Mouse (Mus musculus) heart, embryonic 15.5 days (tissue): ENCODE results near the gene Fam120a. TPM values are rescaled to one million over a fixed set of nuclear protein-coding genes. Genes with fewer than 3 reads are reported as not detected.

ENCODE experiments used
- ATAC-seq: fragments of 200-750 bp; cut with Nextera tagmentation; replicated peaks from 2 replicates; pipeline ENCODE4 v1.8.0; 2017; ENCODE audit warnings: low read depth, moderate TSS enrichment; ENCODE audit not compliant: insufficient number of reproducible peaks, insufficient read depth, low FRiP score
- H3K27ac ChIP-seq: fragments of 300-500 bp; sonication (generic); 2 replicates; pipeline ENCODE4 v1.5.1; 2015; ENCODE audit warnings: mild to moderate bottlenecking, inconsistent platforms
- H3K27me3 ChIP-seq: fragments of 300-500 bp; sonication (generic); 2 replicates; pipeline ENCODE4 v1.6.1; 2015; ENCODE audit warnings: inconsistent platforms
- H3K36me3 ChIP-seq: fragments of 300-500 bp; sonication (generic); 2 replicates; pipeline ENCODE4 v1.6.1; 2015; ENCODE audit warnings: mild to moderate bottlenecking, inconsistent platforms
- H3K4me1 ChIP-seq: fragments of 300-500 bp; sonication (generic); replicated peaks from 2 replicates; pipeline ENCODE4 v1.6.1; 2015; ENCODE audit warnings: inconsistent platforms
- H3K4me2 ChIP-seq: fragments of 300-500 bp; sonication (generic); 2 replicates; pipeline ENCODE4 v1.6.1; 2015; ENCODE audit warnings: inconsistent platforms, mild to moderate bottlenecking, moderate library complexity
- H3K4me3 ChIP-seq: fragments of 300-500 bp; sonication (generic); 2 replicates; pipeline ENCODE4 v1.5.1; 2015; ENCODE audit warnings: mild to moderate bottlenecking, inconsistent platforms
- H3K9ac ChIP-seq: fragments of 300-500 bp; sonication (generic); 2 replicates; pipeline ENCODE4 v1.6.1; 2015; ENCODE audit warnings: mild to moderate bottlenecking, inconsistent platforms
- H3K9me3 ChIP-seq: fragments of 300-500 bp; sonication (generic); replicated peaks from 2 replicates; pipeline ENCODE4 v1.6.1; 2016; ENCODE audit warnings: inconsistent platforms
- WGBS: fragments of 180-500 bp; shearing (Covaris S2); methylation state at CpG from one replicate; pipeline ENCODE4 v1.1.7; 2015; ENCODE audit warnings: mixed read lengths; 5-methylcytosine and 5-hydroxymethylcytosine counted together
- polyA plus RNA-seq: library from polyadenylated mRNA; unstranded; fragments of >200 nt; fragmentation: Nextera tagmentation; extraction: Ambion mirVana; gene quantifications from 2 replicates; pipeline ENCODE4 v1.2.1, GENCODE M21; 2015

Gene Fam120a
- polyA plus RNA-seq, 1 experiment from 2014 or later: 16.9 TPM

- no peak overlapping the region for H3K9ac ChIP-seq
- H3K27me3 ChIP-seq: no peaks in the 10 kb centered on the region
- peak overlapping the region; percentile 63 for H3K27ac ChIP-seq
- no peaks in the 10 kb centered on the region for H3K9me3 ChIP-seq
- H3K4me2 ChIP-seq: no peak overlapping the region
- no peak for ATAC-seq
- H3K4me1 ChIP-seq: peaks cover 16% of the 10 kb centered on the region
- no peak overlapping the region for H3K4me3 ChIP-seq
- WGBS: 38% methylated on average over 6 of the region's 6 CpGs
- peaks cover 29% of the 10 kb centered on the region; the same call in 1 of the 2 replicates for H3K36me3 ChIP-seq
Measured at GRCm38 (mm10) chr13:48934597-48934996, 33.2 kb downstream of the Fam120a start.

GRCm38 (mm10) chr13:48932692-48933091 is 35.1 kb downstream of the Fam120a start:
- Histone ChIP-seq H3K4me1 (peaks cover 24% of the 10 kb centered on the region), H3K27me3 (no peaks in the 10 kb centered on the region), H3K9ac (no peak overlapping the region), H3K9me3 (no peaks in the 10 kb centered on the region), H3K4me3 (no peak overlapping the region), H3K27ac (no peak overlapping the region), H3K36me3 (peaks cover 25% of the 10 kb centered on the region; the same call in 1 of the 2 replicates), H3K4me2 (no peak overlapping the region)
- no peak for ATAC-seq
- WGBS: 85% methylated on average over 3 of the region's 3 CpGs

GRCm38 (mm10) chr13:48931687-48932086 is 36.1 kb downstream of the Fam120a start:
- no peak overlapping the region for H3K4me2 ChIP-seq
- H3K27ac ChIP-seq: no peak overlapping the region
- H3K27me3 ChIP-seq: no peaks in the 10 kb centered on the region
- H3K4me1 ChIP-seq: peaks cover 30% of the 10 kb centered on the region
- no peak overlapping the region for H3K9ac ChIP-seq
- no peak for ATAC-seq
- H3K9me3 ChIP-seq: no peaks in the 10 kb centered on the region
- peaks cover 29% of the 10 kb centered on the region; the same call in 1 of the 2 replicates for H3K36me3 ChIP-seq
- no peak overlapping the region for H3K4me3 ChIP-seq

- WGBS: 94% methylated on average over 5 of the region's 5 CpGs
- H3K36me3 ChIP-seq: peaks cover 29% of the 10 kb centered on the region; the same call in 1 of the 2 replicates
- no peak overlapping the region for H3K4me2 ChIP-seq
- H3K27ac ChIP-seq: no peak overlapping the region
- H3K9ac ChIP-seq: no peak overlapping the region
- no peaks in the 10 kb centered on the region for H3K9me3 ChIP-seq
- H3K4me3 ChIP-seq: no peak overlapping the region
- H3K4me1 ChIP-seq: peaks cover 34% of the 10 kb centered on the region
- ATAC-seq: no peak
- no peaks in the 10 kb centered on the region for H3K27me3 ChIP-seq
Measured at GRCm38 (mm10) chr13:48931232-48931631, 36.6 kb downstream of the Fam120a start.

GRCm38 (mm10) chr13:48929535-48930110 is 38.2 kb downstream of the Fam120a start:
- H3K9ac ChIP-seq: no peak overlapping the region
- no peak overlapping the region for H3K27ac ChIP-seq
- H3K9me3 ChIP-seq: no peaks in the 10 kb centered on the region
- WGBS: 83% methylated on average over 3 of the region's 3 CpGs
- H3K4me1 ChIP-seq: peaks cover 27% of the 10 kb centered on the region
- no peaks in the 10 kb centered on the region for H3K27me3 ChIP-seq
- H3K36me3 ChIP-seq: peaks cover 29% of the 10 kb centered on the region; the same call in 1 of the 2 replicates
- no peak overlapping the region for H3K4me2 ChIP-seq
- no peak overlapping the region for H3K4me3 ChIP-seq
- ATAC-seq: no peak

GRCm38 (mm10) chr13:48927609-48928008 is 40.2 kb downstream of the Fam120a start:
- no peak for ATAC-seq
- H3K4me1 ChIP-seq: peaks cover 23% of the 10 kb centered on the region
- H3K27ac ChIP-seq: no peak overlapping the region
- H3K36me3 ChIP-seq: peaks cover 22% of the 10 kb centered on the region; the same call in 1 of the 2 replicates
- no peaks in the 10 kb centered on the region for H3K27me3 ChIP-seq
- H3K9me3 ChIP-seq: no peaks in the 10 kb centered on the region
- H3K4me2 ChIP-seq: no peak overlapping the region
- H3K4me3 ChIP-seq: no peak overlapping the region
- 81% methylated on average over 2 of the region's 2 CpGs for WGBS
- no peak overlapping the region for H3K9ac ChIP-seq

GRCm38 (mm10) chr13:48922712-48923111 is 45.1 kb downstream of the Fam120a start:
- no peak overlapping the region for H3K4me2 ChIP-seq
- 81% methylated on average over 2 of the region's 2 CpGs for WGBS
- no peak overlapping the region for H3K9ac ChIP-seq
- H3K9me3 ChIP-seq: no peaks in the 10 kb centered on the region
- no peak overlapping the region; the same call in 1 of the 2 replicates for H3K27ac ChIP-seq
- peaks cover 25% of the 10 kb centered on the region for H3K4me1 ChIP-seq
- H3K4me3 ChIP-seq: no peak overlapping the region
- peaks cover 34% of the 10 kb centered on the region for H3K36me3 ChIP-seq
- ATAC-seq: no peak
- no peaks in the 10 kb centered on the region for H3K27me3 ChIP-seq

GRCm38 (mm10) chr13:48921256-48921655 is 46.6 kb downstream of the Fam120a start:
- H3K4me2 ChIP-seq: no peak overlapping the region
- no peaks in the 10 kb centered on the region for H3K27me3 ChIP-seq
- WGBS: 77% methylated on average over 1 of the region's 1 CpGs
- H3K36me3 ChIP-seq: peaks cover 35% of the 10 kb centered on the region
- H3K4me1 ChIP-seq: peaks cover 21% of the 10 kb centered on the region
- H3K4me3 ChIP-seq: no peak overlapping the region
- ATAC-seq: no peak
- no peak overlapping the region for H3K27ac ChIP-seq
- H3K9ac ChIP-seq: no peak overlapping the region
- no peaks in the 10 kb centered on the region for H3K9me3 ChIP-seq

- Histone ChIP-seq H3K36me3 (peaks cover 45% of the 10 kb centered on the region), H3K9me3 (no peaks in the 10 kb centered on the region), H3K4me1 (peaks cover 21% of the 10 kb centered on the region), H3K9ac (no peak overlapping the region), H3K4me3 (no peak overlapping the region), H3K27ac (no peak overlapping the region), H3K27me3 (no peaks in the 10 kb centered on the region), H3K4me2 (no peak overlapping the region)
- 83% methylated on average over 7 of the region's 7 CpGs for WGBS
- ATAC-seq: no peak
Measured at GRCm38 (mm10) chr13:48919756-48920415, 47.9 kb downstream of the Fam120a start.

- no peak for ATAC-seq
- H3K27ac ChIP-seq: no peak overlapping the region
Measured at GRCm38 (mm10) chr13:48917113-48917599, 50.7 kb downstream of the Fam120a start.

GRCm38 (mm10) chr13:48913680-48914079 is 54.1 kb downstream of the Fam120a start:
- Histone ChIP-seq H3K36me3 (peaks cover 60% of the 10 kb centered on the region), H3K27me3 (no peaks in the 10 kb centered on the region), H3K9me3 (no peaks in the 10 kb centered on the region), H3K4me3 (no peak overlapping the region), H3K4me1 (peaks cover 13% of the 10 kb centered on the region), H3K9ac (no peak overlapping the region), H3K4me2 (no peak overlapping the region), H3K27ac (no peak overlapping the region)
- ATAC-seq: no peak
- WGBS: 65% methylated on average over 1 of the region's 1 CpGs

More at GRCm38 (mm10) chr13:48917113-48917599, 50.7 kb downstream of the Fam120a start:
- Histone ChIP-seq H3K4me2 (no peak overlapping the region), H3K9ac (no peak overlapping the region), H3K4me1 (peaks cover 17% of the 10 kb centered on the region), H3K4me3 (no peak overlapping the region), H3K9me3 (no peaks in the 10 kb centered on the region), H3K36me3 (peaks cover 61% of the 10 kb centered on the region), H3K27me3 (no peaks in the 10 kb centered on the region)
- WGBS: 90% methylated on average over 3 of the region's 3 CpGs
